Mouse (Mus musculus) brain, embryonic 14.5 days (tissue): ENCODE measurements around the gene Cbarp.
A peak's percentile ranks its signal among the peaks of the same experiment; 100 is the strongest.

Experiments
- CTCF ChIP-seq: fragments of 200-500 bp; IDR thresholded peaks from 2 replicates; pipeline ENCODE4 v1.5.1; 2012; ENCODE audit warnings: inconsistent platforms, mild to moderate bottlenecking, moderate library complexity, borderline replicate concordance; ENCODE audit not compliant: insufficient read depth, insufficient read length; ENCODE audit errors: extremely low read depth
- POLR2A ChIP-seq: fragments of 200-500 bp; IDR thresholded peaks from 2 replicates; pipeline ENCODE4 v1.6.1; 2012; ENCODE audit warnings: mild to moderate bottlenecking, inconsistent platforms, borderline replicate concordance; ENCODE audit not compliant: poor library complexity, insufficient read depth, insufficient read length, severe bottlenecking; ENCODE audit errors: extremely low read depth

DNA sequence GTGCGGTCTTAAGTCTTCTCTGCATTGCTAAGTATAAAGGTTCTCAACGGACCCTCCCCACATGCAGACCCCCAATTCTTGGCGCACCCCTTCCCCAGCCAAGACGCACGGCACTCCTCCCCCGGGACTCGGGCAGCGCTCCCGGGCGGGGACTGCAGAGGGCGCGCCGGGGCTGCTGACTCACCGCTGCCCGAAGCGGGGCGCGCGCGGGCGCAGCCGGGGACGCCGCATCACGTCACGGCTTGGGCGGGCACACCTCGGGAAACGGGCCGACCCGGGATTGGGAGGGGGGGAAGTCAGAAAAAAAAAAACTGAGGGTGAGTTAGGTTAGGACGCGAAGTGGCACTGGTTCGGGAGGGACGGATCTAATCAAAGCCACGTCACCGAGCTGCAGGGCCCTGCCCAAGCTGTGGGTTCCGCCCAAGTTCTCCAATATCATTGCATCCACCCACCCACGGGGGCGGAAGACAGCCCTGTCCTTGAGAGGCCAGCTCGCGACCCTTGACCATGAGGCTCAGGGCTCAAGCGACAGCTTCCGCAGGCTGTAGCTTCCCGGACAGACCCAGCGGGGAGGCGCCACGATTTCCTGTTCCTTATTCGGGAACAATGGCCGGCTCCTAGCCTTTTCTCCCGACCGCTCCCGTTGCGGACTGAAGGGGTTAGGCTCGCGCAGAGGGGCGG, 8.1 kb upstream of the Cbarp start:
- TF ChIP-seq POLR2A (peak; percentile 29; the same call in 1 of the 2 replicates), CTCF (peak; percentile 65)
